Mouse (Mus musculus) thymus, adult 2 months (tissue): ENCODE measurements at regions not wholly inside any gene's neighbourhood (a gene's known extent, or its start where the extent isn't known, plus 50 kb on each side); places are given as distances from the start of the nearest gene placed in this dataset.

Experiments used
- CTCF ChIP-seq: fragments of 200-500 bp; IDR thresholded peaks from 2 replicates; pipeline ENCODE4 v1.5.1; 2012; ENCODE audit warnings: mild to moderate bottlenecking, control low read depth, low read length, moderate library complexity, borderline replicate concordance; ENCODE audit not compliant: control insufficient read depth, poor library complexity, insufficient read depth; ENCODE audit errors: extremely low read depth
- POLR2A ChIP-seq: fragments of 200-500 bp; IDR thresholded peaks from 2 replicates; pipeline ENCODE4 v1.6.1; 2012; ENCODE audit warnings: mild to moderate bottlenecking, low read length, control low read depth, moderate library complexity; ENCODE audit not compliant: control insufficient read depth, poor library complexity, insufficient read depth; ENCODE audit errors: extremely low read depth

- TF ChIP-seq POLR2A (no peak), CTCF (no peak)
Observed at GRCm38 (mm10) chr19:30452671-30453070, 96.8 kb downstream of the Dkk1 start.
